Mouse (Mus musculus): ENCODE measurements around the gene Focad. TPM values are rescaled to one million over a fixed set of nuclear protein-coding genes. Genes with fewer than 3 reads are reported as not detected.

Focad gene
- polyA plus RNA-seq, 1 experiment from 2014 or later = 17.4 TPM

- no peaks in the 10 kb centered on the region for H3K9me3 ChIP-seq (ENCODE audit: control insufficient read depth, low read length)
- peaks cover 26% of the 10 kb centered on the region for H3K36me3 ChIP-seq (ENCODE audit: control insufficient read depth, insufficient read depth, low read length)
- H3K4me3 ChIP-seq (ENCODE audit: low read depth, low read length) = no peak overlapping the region
- ATAC-seq (replicated peaks; ENCODE audit: low FRiP score, low TSS enrichment, low read depth) (no peak), DNase-seq (ENCODE audit: low spot score) (no peak)
- no peak overlapping the region for H3K9ac ChIP-seq (ENCODE audit: low read length)
- no peaks in the 10 kb centered on the region for H3K27me3 ChIP-seq (replicated peaks; ENCODE audit: control insufficient read depth, insufficient read depth, low read length)
- WGBS = 92% methylated on average over 5 of the region's 5 CpGs
- H3K4me2 ChIP-seq (ENCODE audit: low read length) = no peak overlapping the region
- H3K4me1 ChIP-seq (replicated peaks; ENCODE audit: control insufficient read depth, insufficient read depth, low read length) = no peaks in the 10 kb centered on the region
- H3K27ac ChIP-seq (ENCODE audit: low read depth) = no peak overlapping the region
Measured at GRCm38 (mm10) chr4:88419378-88419777, 324.9 kb downstream of the Focad start.

GRCm38 (mm10) chr4:88424563-88424962, 330.1 kb downstream of the Focad start:
- ATAC-seq (replicated peaks; ENCODE audit: low FRiP score, low TSS enrichment, low read depth) = no peak
- Histone ChIP-seq H3K4me1 (replicated peaks; ENCODE audit: control insufficient read depth, insufficient read depth, low read length) (no peaks in the 10 kb centered on the region), H3K36me3 (ENCODE audit: control insufficient read depth, insufficient read depth, low read length) (peaks cover 10% of the 10 kb centered on the region), H3K27me3 (replicated peaks; ENCODE audit: control insufficient read depth, insufficient read depth, low read length) (no peaks in the 10 kb centered on the region), H3K9me3 (ENCODE audit: control insufficient read depth, low read length) (no peaks in the 10 kb centered on the region), H3K4me3 (ENCODE audit: low read depth, low read length) (no peak overlapping the region), H3K9ac (ENCODE audit: low read length) (no peak overlapping the region), H3K4me2 (ENCODE audit: low read length) (no peak overlapping the region), H3K27ac (ENCODE audit: low read depth) (no peak overlapping the region)
- DNase-seq (ENCODE audit: low spot score) = no peak

DNA sequence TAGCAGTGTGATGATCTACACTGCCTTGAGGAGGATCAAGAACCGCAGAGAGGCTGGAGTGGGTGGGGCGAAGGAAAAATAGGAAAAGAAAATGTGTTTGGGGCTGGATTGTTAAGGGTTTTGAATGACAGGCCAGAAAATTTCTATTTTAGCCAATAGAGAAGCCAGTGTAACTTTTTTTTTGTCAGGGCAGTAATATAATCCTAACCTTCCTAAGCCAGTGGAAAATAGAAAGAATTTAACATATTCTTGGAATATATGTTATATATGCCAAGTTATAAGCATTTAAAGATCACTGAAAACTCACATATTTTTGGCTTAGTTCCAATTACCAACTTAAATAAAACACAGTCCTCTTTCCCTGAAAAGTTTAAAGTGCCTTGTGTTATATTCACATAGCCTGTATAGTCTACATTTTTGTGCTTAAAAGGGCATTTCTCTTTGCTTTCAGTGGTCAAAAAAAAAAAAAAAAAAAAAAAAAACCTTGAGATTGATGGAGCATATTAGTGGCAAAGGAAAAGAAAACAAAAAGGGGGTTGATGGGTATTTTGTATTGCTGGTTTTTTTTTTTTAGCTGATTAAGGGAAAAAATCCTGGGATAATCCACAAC, 333.3 kb downstream of the Focad start:
- DNase-seq (ENCODE audit: low spot score) (no peak), ATAC-seq (replicated peaks; ENCODE audit: low FRiP score, low TSS enrichment, low read depth) (no peak)
- Histone ChIP-seq H3K4me2 (ENCODE audit: low read length) (no peak overlapping the region), H3K9ac (ENCODE audit: low read length) (no peak overlapping the region), H3K27ac (ENCODE audit: low read depth) (peak overlapping the region; percentile 57; the same call in 1 of the 2 replicates), H3K4me3 (ENCODE audit: low read depth, low read length) (no peak overlapping the region), H3K4me1 (replicated peaks; ENCODE audit: control insufficient read depth, insufficient read depth, low read length) (no peaks in the 10 kb centered on the region), H3K36me3 (ENCODE audit: control insufficient read depth, insufficient read depth, low read length) (peaks cover 2% of the 10 kb centered on the region; the same call in 1 of the 2 replicates), H3K27me3 (replicated peaks; ENCODE audit: control insufficient read depth, insufficient read depth, low read length) (no peaks in the 10 kb centered on the region), H3K9me3 (ENCODE audit: control insufficient read depth, low read length) (no peaks in the 10 kb centered on the region)
- WGBS = 73% methylated on average over 2 of the region's 2 CpGs

DNA sequence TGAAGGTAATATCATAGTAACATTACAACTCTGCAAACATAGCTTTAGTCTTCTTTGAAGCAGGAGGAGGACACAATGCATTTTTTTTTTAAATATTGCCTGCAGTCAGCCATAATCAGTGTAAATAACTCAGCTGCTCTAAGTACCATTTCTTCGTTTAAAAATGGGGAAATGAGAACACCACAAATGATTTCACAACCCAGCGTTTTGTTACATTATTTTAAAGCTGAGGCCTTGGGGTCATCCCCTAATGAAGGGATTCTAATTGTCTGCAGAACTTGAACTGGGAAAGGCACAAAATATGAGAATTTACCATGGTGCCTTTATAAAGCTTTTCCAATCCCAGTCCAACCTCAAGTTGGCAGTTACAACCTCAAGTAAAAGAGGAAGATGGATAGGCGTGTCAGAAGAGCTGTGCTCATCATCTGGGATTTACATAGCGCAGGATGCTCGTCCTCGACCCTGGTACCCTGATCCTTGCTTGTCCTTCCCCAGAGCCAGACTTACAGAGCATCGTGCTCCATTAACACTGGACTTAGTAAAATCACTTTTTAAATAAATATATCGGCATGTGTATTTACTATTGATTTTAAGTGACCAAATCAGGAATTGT, 338.1 kb downstream of the Focad start:
- Histone ChIP-seq H3K4me2 (ENCODE audit: low read length) (no peak overlapping the region), H3K4me3 (ENCODE audit: low read depth, low read length) (no peak overlapping the region), H3K9me3 (ENCODE audit: control insufficient read depth, low read length) (no peaks in the 10 kb centered on the region), H3K36me3 (ENCODE audit: control insufficient read depth, insufficient read depth, low read length) (no peaks in the 10 kb centered on the region), H3K9ac (ENCODE audit: low read length) (no peak overlapping the region), H3K27ac (ENCODE audit: low read depth) (no peak overlapping the region), H3K4me1 (replicated peaks; ENCODE audit: control insufficient read depth, insufficient read depth, low read length) (peaks cover 14% of the 10 kb centered on the region), H3K27me3 (replicated peaks; ENCODE audit: control insufficient read depth, insufficient read depth, low read length) (no peaks in the 10 kb centered on the region)
- DNase-seq (ENCODE audit: low spot score) (no peak), ATAC-seq (replicated peaks; ENCODE audit: low FRiP score, low TSS enrichment, low read depth) (no peak)
- WGBS = 82% methylated on average over 8 of the region's 8 CpGs

DNA sequence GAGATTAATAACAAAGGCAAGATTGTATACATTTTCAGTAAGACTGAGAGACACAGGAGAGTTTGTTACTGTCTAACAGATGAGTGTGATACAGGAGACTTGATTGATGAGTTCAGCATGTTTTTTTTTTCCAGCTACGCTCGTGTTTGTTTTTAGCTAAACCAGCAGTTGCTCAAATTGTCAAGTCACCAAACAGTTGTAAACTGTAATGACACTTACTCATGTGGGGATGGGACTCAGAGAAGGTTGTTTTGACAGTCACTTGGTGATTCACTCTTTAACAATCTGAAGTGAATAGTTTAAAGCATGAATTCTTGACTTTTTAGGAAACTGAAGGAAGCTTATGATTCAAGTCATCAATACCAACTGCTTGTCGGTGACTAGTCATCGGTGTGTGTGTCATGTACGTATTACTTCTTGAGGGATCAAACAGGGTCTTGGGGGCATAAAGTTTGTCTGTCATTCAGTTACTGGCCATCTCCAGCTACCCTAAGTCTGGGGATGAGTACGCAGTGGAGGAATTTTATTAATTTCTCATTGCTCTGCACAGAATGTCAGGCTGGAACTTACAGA, 342.2 kb downstream of the Focad start:
- DNase-seq (ENCODE audit: low spot score) = no peak
- Histone ChIP-seq H3K4me1 (replicated peaks; ENCODE audit: control insufficient read depth, insufficient read depth, low read length) (peaks cover 30% of the 10 kb centered on the region), H3K36me3 (ENCODE audit: control insufficient read depth, insufficient read depth, low read length) (no peaks in the 10 kb centered on the region), H3K27ac (ENCODE audit: low read depth) (peak overlapping the region; percentile 48; the same call in 1 of the 2 replicates), H3K27me3 (replicated peaks; ENCODE audit: control insufficient read depth, insufficient read depth, low read length) (no peaks in the 10 kb centered on the region), H3K4me3 (ENCODE audit: low read depth, low read length) (no peak overlapping the region), H3K9ac (ENCODE audit: low read length) (no peak overlapping the region), H3K9me3 (ENCODE audit: control insufficient read depth, low read length) (no peaks in the 10 kb centered on the region), H3K4me2 (ENCODE audit: low read length) (0 out of 2 replicates have a peak overlapping the region, but pooled peaks have one; percentile 1)
- 38% methylated on average over 6 of the region's 6 CpGs for WGBS
- no peak for ATAC-seq (replicated peaks; ENCODE audit: low FRiP score, low TSS enrichment, low read depth)

GRCm38 (mm10) chr4:88437166-88437565, 342.7 kb downstream of the Focad start:
- ATAC-seq (replicated peaks; ENCODE audit: low FRiP score, low TSS enrichment, low read depth) = no peak
- no peaks in the 10 kb centered on the region for H3K9me3 ChIP-seq (ENCODE audit: control insufficient read depth, low read length)
- H3K4me1 ChIP-seq (replicated peaks; ENCODE audit: control insufficient read depth, insufficient read depth, low read length) = peaks cover 30% of the 10 kb centered on the region
- WGBS = 30% methylated on average over 3 of the region's 3 CpGs
- DNase-seq (ENCODE audit: low spot score) = no peak
- no peak overlapping the region for H3K9ac ChIP-seq (ENCODE audit: low read length)
- H3K4me3 ChIP-seq (ENCODE audit: low read depth, low read length) = no peak overlapping the region
- H3K27me3 ChIP-seq (replicated peaks; ENCODE audit: control insufficient read depth, insufficient read depth, low read length) = no peaks in the 10 kb centered on the region
- 0 out of 2 replicates have a peak overlapping the region, but pooled peaks have one; percentile 48 for H3K27ac ChIP-seq (ENCODE audit: low read depth)
- peak overlapping the region; percentile 77; the same call in 1 of the 2 replicates for H3K4me2 ChIP-seq (ENCODE audit: low read length)
- no peaks in the 10 kb centered on the region for H3K36me3 ChIP-seq (ENCODE audit: control insufficient read depth, insufficient read depth, low read length)

- Histone ChIP-seq H3K4me1 (replicated peaks; ENCODE audit: control insufficient read depth, insufficient read depth, low read length) (peaks cover 30% of the 10 kb centered on the region), H3K36me3 (ENCODE audit: control insufficient read depth, insufficient read depth, low read length) (no peaks in the 10 kb centered on the region), H3K9me3 (ENCODE audit: control insufficient read depth, low read length) (no peaks in the 10 kb centered on the region), H3K4me2 (ENCODE audit: low read length) (peak overlapping the region; percentile 77), H3K27ac (ENCODE audit: low read depth) (peak overlapping the region; percentile 62; the same call in 1 of the 2 replicates), H3K9ac (ENCODE audit: low read length) (peak overlapping the region; percentile 57), H3K27me3 (replicated peaks; ENCODE audit: control insufficient read depth, insufficient read depth, low read length) (no peaks in the 10 kb centered on the region), H3K4me3 (ENCODE audit: low read depth, low read length) (peak overlapping the region; percentile 41)
- no peak for DNase-seq (ENCODE audit: low spot score)
- WGBS = 18% methylated on average over 2 of the region's 2 CpGs
- ATAC-seq (replicated peaks; ENCODE audit: low FRiP score, low TSS enrichment, low read depth) = no peak
Measured at GRCm38 (mm10) chr4:88437917-88438316, 343.5 kb downstream of the Focad start.

GRCm38 (mm10) chr4:88438326-88438989, 344.0 kb downstream of the Focad start, which contains the start of gene Hacd4:
TSS of gene Hacd4 (minus strand) at chr4:88438928.
- WGBS = 3% methylated on average over 14 of the region's 14 CpGs
- peak within 1 kb of the TSS; percentile 62; the same call in 1 of the 2 replicates for H3K27ac ChIP-seq (ENCODE audit: low read depth)
- peak within 1 kb of the TSS; percentile 77 for H3K4me2 ChIP-seq (ENCODE audit: low read length)
- H3K9ac ChIP-seq (ENCODE audit: low read length) = peak within 1 kb of the TSS; percentile 57
- no peaks in the 10 kb centered on the region for H3K36me3 ChIP-seq (ENCODE audit: control insufficient read depth, insufficient read depth, low read length)
- H3K4me3 ChIP-seq (ENCODE audit: low read depth, low read length) = peak within 1 kb of the TSS; percentile 41
- peak; percentile 88 for ATAC-seq (replicated peaks; ENCODE audit: low FRiP score, low TSS enrichment, low read depth)
- no peaks in the 10 kb centered on the region for H3K9me3 ChIP-seq (ENCODE audit: control insufficient read depth, low read length)
- peaks cover 30% of the 10 kb centered on the region for H3K4me1 ChIP-seq (replicated peaks; ENCODE audit: control insufficient read depth, insufficient read depth, low read length)
- no peaks in the 10 kb centered on the region for H3K27me3 ChIP-seq (replicated peaks; ENCODE audit: control insufficient read depth, insufficient read depth, low read length)
- peak; percentile 76 for DNase-seq (ENCODE audit: low spot score)
